Mouse (Mus musculus): ENCODE results near the gene Polr2l.

GRCm38 (mm10) chr7:141455610-141456314 lies 19.2 kb downstream of the Polr2l start:
- TF ChIP-seq CTCF (IDR thresholded peaks at IDR 0.05; ENCODE audit: insufficient read depth, low read depth, low read length) (no peak), POLR2A (IDR thresholded peaks at IDR 0.05; ENCODE audit: insufficient read depth, low read depth, low read length) (no peak)

Measured in olfactory bulb, adult 2 months (tissue).